Mouse (Mus musculus): Measurements from ENCODE around the gene Olfr1015. TPM values are rescaled to one million over a fixed set of nuclear protein-coding genes. Genes with fewer than 3 reads are reported as not detected.

Gene Olfr1015
- not detected in 2 replicates for polyA plus RNA-seq (2015; fragmentation: Nextera tagmentation; extraction: Ambion mirVana)

- H3K27me3 ChIP-seq (ENCODE audit: control insufficient read depth, insufficient read depth, low read depth, low read length) = no peaks in the 10 kb centered on the region
- H3K9ac ChIP-seq (ENCODE audit: low read depth, low read length) = no peak within 1 kb of the TSS
- H3K27ac ChIP-seq (ENCODE audit: low read length) = no peak within 1 kb of the TSS
- H3K4me2 ChIP-seq (ENCODE audit: low read length) = no peak within 1 kb of the TSS
- no peaks in the 10 kb centered on the region for H3K36me3 ChIP-seq (ENCODE audit: control insufficient read depth, insufficient read depth, low read length)
- H3K9me3 ChIP-seq (replicated peaks; ENCODE audit: control insufficient read depth, low read length, poor library complexity, severe bottlenecking) = no peaks in the 10 kb centered on the region
- no peaks in the 10 kb centered on the region for H3K4me1 ChIP-seq (ENCODE audit: control insufficient read depth, insufficient read depth, low read length)
- no peak for ATAC-seq
- no peak within 1 kb of the TSS for H3K4me3 ChIP-seq (ENCODE audit: low read depth, low read length)
These were observed at the start of gene Olfr1015 for GRCm38 (mm10) chr2:85781717-85782116. Olfr1015 (plus strand) TSS chr2:85782017.

GRCm38 (mm10) chr2:85753822-85754221, 28.0 kb upstream of the Olfr1015 start:
- no peak overlapping the region for H3K4me3 ChIP-seq (ENCODE audit: low read depth, low read length)
- H3K27me3 ChIP-seq (ENCODE audit: control insufficient read depth, insufficient read depth, low read depth, low read length) = no peaks in the 10 kb centered on the region
- H3K4me2 ChIP-seq (ENCODE audit: low read length) = no peak overlapping the region
- no peaks in the 10 kb centered on the region for H3K4me1 ChIP-seq (ENCODE audit: control insufficient read depth, insufficient read depth, low read length)
- H3K9me3 ChIP-seq (replicated peaks; ENCODE audit: control insufficient read depth, low read length, poor library complexity, severe bottlenecking) = no peaks in the 10 kb centered on the region
- no peak overlapping the region for H3K27ac ChIP-seq (ENCODE audit: low read length)
- no peak overlapping the region for H3K9ac ChIP-seq (ENCODE audit: low read depth, low read length)
- no peak for ATAC-seq
- H3K36me3 ChIP-seq (ENCODE audit: control insufficient read depth, insufficient read depth, low read length) = no peaks in the 10 kb centered on the region
- WGBS = 74% methylated on average over 4 of the region's 4 CpGs

- WGBS = 70% methylated on average over 1 of the region's 1 CpGs
- no peaks in the 10 kb centered on the region for H3K27me3 ChIP-seq (ENCODE audit: control insufficient read depth, insufficient read depth, low read depth, low read length)
- no peak for ATAC-seq
- H3K4me2 ChIP-seq (ENCODE audit: low read length) = no peak within 1 kb of the TSS
- H3K9ac ChIP-seq (ENCODE audit: low read depth, low read length) = no peak within 1 kb of the TSS
- H3K4me1 ChIP-seq (ENCODE audit: control insufficient read depth, insufficient read depth, low read length) = no peaks in the 10 kb centered on the region
- H3K36me3 ChIP-seq (ENCODE audit: control insufficient read depth, insufficient read depth, low read length) = no peaks in the 10 kb centered on the region
- H3K27ac ChIP-seq (ENCODE audit: low read length) = no peak within 1 kb of the TSS
- no peaks in the 10 kb centered on the region for H3K9me3 ChIP-seq (replicated peaks; ENCODE audit: control insufficient read depth, low read length, poor library complexity, severe bottlenecking)
- no peak within 1 kb of the TSS for H3K4me3 ChIP-seq (ENCODE audit: low read depth, low read length)
These were observed 19.2 kb upstream of the Olfr1015 start, which contains the start of gene Olfr1012 for GRCm38 (mm10) chr2:85762666-85763065. Olfr1012 (minus strand) TSS chr2:85762766.

GRCm38 (mm10) chr2:85766798-85767197, 15.0 kb upstream of the Olfr1015 start, which contains the start of gene Olfr1013:
Olfr1013 (plus strand) TSS chr2:85767098.
- Histone ChIP-seq H3K27me3 (ENCODE audit: control insufficient read depth, insufficient read depth, low read depth, low read length) (no peaks in the 10 kb centered on the region), H3K36me3 (ENCODE audit: control insufficient read depth, insufficient read depth, low read length) (no peaks in the 10 kb centered on the region), H3K4me1 (ENCODE audit: control insufficient read depth, insufficient read depth, low read length) (no peaks in the 10 kb centered on the region), H3K4me2 (ENCODE audit: low read length) (no peak within 1 kb of the TSS), H3K4me3 (ENCODE audit: low read depth, low read length) (no peak within 1 kb of the TSS), H3K9ac (ENCODE audit: low read depth, low read length) (no peak within 1 kb of the TSS), H3K9me3 (replicated peaks; ENCODE audit: control insufficient read depth, low read length, poor library complexity, severe bottlenecking) (no peaks in the 10 kb centered on the region), H3K27ac (ENCODE audit: low read length) (no peak within 1 kb of the TSS)
- ATAC-seq = no peak

GRCm38 (mm10) chr2:85772413-85772812, 9.4 kb upstream of the Olfr1015 start, which contains the start of gene Olfr1014:
Olfr1014 (plus strand) TSS chr2:85772713.
- Histone ChIP-seq H3K4me2 (ENCODE audit: low read length) (no peak within 1 kb of the TSS), H3K9ac (ENCODE audit: low read depth, low read length) (no peak within 1 kb of the TSS), H3K27me3 (ENCODE audit: control insufficient read depth, insufficient read depth, low read depth, low read length) (no peaks in the 10 kb centered on the region), H3K27ac (ENCODE audit: low read length) (no peak within 1 kb of the TSS), H3K36me3 (ENCODE audit: control insufficient read depth, insufficient read depth, low read length) (no peaks in the 10 kb centered on the region), H3K4me3 (ENCODE audit: low read depth, low read length) (no peak within 1 kb of the TSS), H3K9me3 (replicated peaks; ENCODE audit: control insufficient read depth, low read length, poor library complexity, severe bottlenecking) (no peaks in the 10 kb centered on the region), H3K4me1 (ENCODE audit: control insufficient read depth, insufficient read depth, low read length) (no peaks in the 10 kb centered on the region)
- ATAC-seq = no peak

- Histone ChIP-seq H3K4me1 (ENCODE audit: control insufficient read depth, insufficient read depth, low read length) (no peaks in the 10 kb centered on the region), H3K4me2 (ENCODE audit: low read length) (no peak overlapping the region), H3K9ac (ENCODE audit: low read depth, low read length) (no peak overlapping the region), H3K4me3 (ENCODE audit: low read depth, low read length) (no peak overlapping the region), H3K27ac (ENCODE audit: low read length) (no peak overlapping the region), H3K27me3 (ENCODE audit: control insufficient read depth, insufficient read depth, low read depth, low read length) (no peaks in the 10 kb centered on the region), H3K9me3 (replicated peaks; ENCODE audit: control insufficient read depth, low read length, poor library complexity, severe bottlenecking) (no peaks in the 10 kb centered on the region), H3K36me3 (ENCODE audit: control insufficient read depth, insufficient read depth, low read length) (no peaks in the 10 kb centered on the region)
- peak; percentile 70; the same call in 1 of the 2 replicates for ATAC-seq
- 9% methylated on average over 2 of the region's 2 CpGs for WGBS
These were observed 10.5 kb downstream of the Olfr1015 start for GRCm38 (mm10) chr2:85792331-85792730.

GRCm38 (mm10) chr2:85802444-85802843, 20.6 kb downstream of the Olfr1015 start, which contains the start of gene Olfr1016:
Olfr1016 (minus strand) TSS chr2:85802544.
- Histone ChIP-seq H3K4me3 (ENCODE audit: low read depth, low read length) (no peak within 1 kb of the TSS), H3K9ac (ENCODE audit: low read depth, low read length) (no peak within 1 kb of the TSS), H3K4me2 (ENCODE audit: low read length) (no peak within 1 kb of the TSS), H3K27ac (ENCODE audit: low read length) (no peak within 1 kb of the TSS), H3K4me1 (ENCODE audit: control insufficient read depth, insufficient read depth, low read length) (no peaks in the 10 kb centered on the region), H3K36me3 (ENCODE audit: control insufficient read depth, insufficient read depth, low read length) (no peaks in the 10 kb centered on the region), H3K27me3 (ENCODE audit: control insufficient read depth, insufficient read depth, low read depth, low read length) (no peaks in the 10 kb centered on the region), H3K9me3 (replicated peaks; ENCODE audit: control insufficient read depth, low read length, poor library complexity, severe bottlenecking) (no peaks in the 10 kb centered on the region)
- 94% methylated on average over 2 of the region's 2 CpGs for WGBS
- no peak for ATAC-seq

- H3K4me3 ChIP-seq (ENCODE audit: low read depth, low read length) = no peak overlapping the region
- WGBS = 93% methylated on average over 4 of the region's 4 CpGs
- no peak for ATAC-seq
- H3K4me2 ChIP-seq (ENCODE audit: low read length) = no peak overlapping the region
- no peaks in the 10 kb centered on the region for H3K27me3 ChIP-seq (ENCODE audit: control insufficient read depth, insufficient read depth, low read depth, low read length)
- no peak overlapping the region for H3K9ac ChIP-seq (ENCODE audit: low read depth, low read length)
- H3K4me1 ChIP-seq (ENCODE audit: control insufficient read depth, insufficient read depth, low read length) = no peaks in the 10 kb centered on the region
- no peak overlapping the region for H3K27ac ChIP-seq (ENCODE audit: low read length)
- H3K36me3 ChIP-seq (ENCODE audit: control insufficient read depth, insufficient read depth, low read length) = no peaks in the 10 kb centered on the region
- no peaks in the 10 kb centered on the region for H3K9me3 ChIP-seq (replicated peaks; ENCODE audit: control insufficient read depth, low read length, poor library complexity, severe bottlenecking)
These were observed 22.7 kb downstream of the Olfr1015 start for GRCm38 (mm10) chr2:85804501-85804900.

GRCm38 (mm10) chr2:85818179-85818578, 36.4 kb downstream of the Olfr1015 start, which contains the start of gene Olfr1018:
Olfr1018 (plus strand) TSS chr2:85818479.
- no peak for ATAC-seq
- Histone ChIP-seq H3K27me3 (ENCODE audit: control insufficient read depth, insufficient read depth, low read depth, low read length) (no peaks in the 10 kb centered on the region), H3K4me2 (ENCODE audit: low read length) (no peak within 1 kb of the TSS), H3K4me1 (ENCODE audit: control insufficient read depth, insufficient read depth, low read length) (no peaks in the 10 kb centered on the region), H3K9ac (ENCODE audit: low read depth, low read length) (no peak within 1 kb of the TSS), H3K4me3 (ENCODE audit: low read depth, low read length) (no peak within 1 kb of the TSS), H3K9me3 (replicated peaks; ENCODE audit: control insufficient read depth, low read length, poor library complexity, severe bottlenecking) (no peaks in the 10 kb centered on the region), H3K36me3 (ENCODE audit: control insufficient read depth, insufficient read depth, low read length) (no peaks in the 10 kb centered on the region), H3K27ac (ENCODE audit: low read length) (no peak within 1 kb of the TSS)

All from midbrain, embryonic 16.5 days (tissue).